Mouse (Mus musculus) cortical plate, adult 2 months (tissue): ENCODE results near the gene Eif4e.

Experiments used
- CTCF ChIP-seq: fragments of 200-500 bp; IDR thresholded peaks from 2 replicates; pipeline ENCODE4 v1.5.1; 2011; ENCODE audit warnings: mild to moderate bottlenecking, control low read depth, low read length; ENCODE audit not compliant: insufficient read depth; ENCODE audit errors: extremely low read depth
- POLR2A ChIP-seq: fragments of 200-500 bp; IDR thresholded peaks from 2 replicates; pipeline ENCODE4 v1.6.1; 2011; ENCODE audit warnings: mild to moderate bottlenecking, low read length, control low read depth; ENCODE audit not compliant: insufficient read depth; ENCODE audit errors: extremely low read depth

GRCm38 (mm10) chr3:138495166-138496145 lies 30.5 kb upstream of the Eif4e start:
- TF ChIP-seq CTCF (no peak), POLR2A (no peak)
